Mouse (Mus musculus) MN1 (cell line): ENCODE results near the gene Gal3st1.
A peak's percentile ranks its signal among the peaks of the same experiment; 100 is the strongest.

Experiments used
- DNase-seq: peaks from one replicate; pipeline ENCODE4 v3.0.0-alpha.2; 2016; ENCODE audit warnings: low spot score

Gal3st1 gene

DNA sequence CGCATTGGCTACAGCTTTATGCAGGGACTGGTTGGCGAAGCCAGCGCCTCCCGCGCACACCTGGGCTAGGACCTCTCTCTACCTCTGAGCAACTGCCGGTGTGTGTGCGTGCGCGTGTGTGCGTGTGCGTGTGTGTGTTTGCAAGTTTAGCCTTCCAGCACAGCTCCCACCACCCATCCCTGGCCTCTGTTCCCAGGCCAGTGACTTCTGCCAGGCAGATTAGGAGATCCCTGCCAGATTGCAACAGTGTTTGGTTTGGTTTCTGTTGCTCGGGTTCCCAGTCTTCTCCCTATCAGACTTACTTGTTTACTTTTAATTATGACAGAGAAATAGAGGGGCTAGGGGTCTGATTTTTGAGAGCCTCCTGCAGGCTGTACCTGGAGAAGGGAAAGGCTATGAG lies 48.5 kb downstream of the Gal3st1 start:
- no peak for DNase-seq

- no peak for DNase-seq
Observed at GRCm38 (mm10) chr11:4033471-4033870, 50.0 kb downstream of the Gal3st1 start.

DNA sequence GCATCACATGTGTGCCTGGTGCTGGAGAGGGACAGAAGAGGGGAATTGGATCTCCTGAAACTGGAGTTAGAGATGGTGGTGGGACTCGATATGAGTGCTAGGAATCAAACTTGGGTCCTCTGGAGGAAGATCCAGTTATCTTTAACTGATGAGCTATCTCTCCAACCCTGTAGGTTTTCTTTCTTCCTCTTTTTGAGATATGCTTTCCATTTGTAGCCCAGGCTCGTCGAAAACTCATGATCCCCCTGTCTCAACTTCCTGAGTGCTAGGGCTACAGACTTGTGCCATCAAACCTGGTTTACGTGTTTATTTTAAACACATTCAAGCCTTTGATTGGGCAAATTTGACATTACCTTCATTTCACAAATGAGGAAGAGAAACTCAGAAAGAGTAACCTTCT lies 50.7 kb downstream of the Gal3st1 start:
- no peak for DNase-seq

- DNase-seq, result no peak
Observed at GRCm38 (mm10) chr11:4035116-4035892, 51.9 kb downstream of the Gal3st1 start.

DNA sequence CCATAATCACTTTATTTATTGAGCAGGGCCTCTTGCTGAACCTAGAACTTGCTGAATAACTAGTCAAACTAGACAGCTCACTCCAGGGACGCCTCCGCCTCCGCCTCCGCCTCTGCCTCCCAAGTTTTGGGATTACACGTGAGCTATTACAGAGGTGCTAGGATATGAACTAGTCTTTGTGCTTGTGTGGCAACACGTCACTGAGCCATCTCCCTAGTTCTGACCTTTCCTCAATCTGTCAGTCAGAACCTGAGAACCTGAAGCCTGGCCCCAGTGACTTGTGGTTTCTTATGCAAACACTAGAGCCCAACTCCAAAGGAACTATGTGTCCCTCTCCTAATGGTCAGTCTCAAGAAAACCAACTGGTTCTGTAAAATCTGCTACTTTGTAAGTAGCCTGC lies 52.5 kb downstream of the Gal3st1 start:
- DNase-seq, result no peak

DNA sequence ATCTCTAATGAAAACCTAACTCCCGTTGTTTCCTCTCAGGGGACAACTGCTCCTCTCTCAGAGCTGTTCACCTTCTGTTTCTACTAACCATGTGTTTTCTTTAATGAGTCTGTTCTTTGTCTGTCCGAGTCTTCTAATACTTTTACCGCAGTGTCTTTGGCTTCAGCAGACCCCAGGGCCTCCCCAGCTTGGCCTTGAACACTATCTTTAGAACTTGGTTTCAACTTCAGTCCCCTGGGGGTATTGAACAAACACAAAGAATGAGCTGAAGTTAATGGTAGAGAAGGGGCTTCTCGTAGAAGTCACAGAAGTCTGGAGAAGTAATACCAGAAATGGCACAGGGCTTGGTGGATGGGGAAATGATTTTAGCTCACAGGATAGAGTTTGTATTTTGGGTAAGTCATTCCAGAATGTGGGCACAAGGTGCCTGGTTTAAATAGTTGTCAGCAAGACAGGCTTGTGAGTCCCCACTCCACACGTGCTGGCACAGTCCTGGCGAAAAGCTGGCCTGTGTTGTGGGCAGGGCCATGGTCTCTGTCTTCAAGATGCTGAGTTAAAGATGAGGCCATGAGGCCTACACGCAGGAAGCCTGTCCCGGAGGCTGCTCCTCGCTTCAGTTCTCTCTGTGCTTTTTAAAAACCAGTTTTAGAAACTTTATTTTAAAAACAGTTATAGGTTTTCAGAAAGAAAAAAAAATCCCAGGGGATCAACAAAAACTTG lies 53.1 kb downstream of the Gal3st1 start:
- DNase-seq, result no peak

GRCm38 (mm10) chr11:4039951-4040350 lies 56.5 kb downstream of the Gal3st1 start:
- DNase-seq, result no peak

- no peak for DNase-seq
Observed at GRCm38 (mm10) chr11:4041123-4041625, 57.7 kb downstream of the Gal3st1 start.

DNA sequence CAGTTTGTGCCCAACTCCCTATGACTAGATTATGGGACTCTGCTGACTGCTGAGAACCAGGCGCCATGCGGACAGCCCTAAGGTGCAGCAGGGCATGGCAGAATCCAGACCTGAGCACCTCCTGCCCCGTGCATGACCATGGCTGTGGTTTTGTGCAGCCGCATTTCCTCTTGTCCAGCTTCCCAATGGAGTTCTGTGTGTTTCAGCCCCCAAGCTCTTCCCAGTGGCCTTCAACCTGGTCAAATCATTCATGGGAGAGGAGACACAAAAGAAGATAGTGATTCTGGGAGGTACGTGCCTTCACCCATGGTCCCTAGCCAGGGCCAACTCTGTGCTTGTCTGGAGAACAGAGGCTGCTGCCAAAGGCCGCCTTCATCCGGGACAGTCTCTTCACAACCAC lies 59.6 kb downstream of the Gal3st1 start:
- no peak for DNase-seq

DNA sequence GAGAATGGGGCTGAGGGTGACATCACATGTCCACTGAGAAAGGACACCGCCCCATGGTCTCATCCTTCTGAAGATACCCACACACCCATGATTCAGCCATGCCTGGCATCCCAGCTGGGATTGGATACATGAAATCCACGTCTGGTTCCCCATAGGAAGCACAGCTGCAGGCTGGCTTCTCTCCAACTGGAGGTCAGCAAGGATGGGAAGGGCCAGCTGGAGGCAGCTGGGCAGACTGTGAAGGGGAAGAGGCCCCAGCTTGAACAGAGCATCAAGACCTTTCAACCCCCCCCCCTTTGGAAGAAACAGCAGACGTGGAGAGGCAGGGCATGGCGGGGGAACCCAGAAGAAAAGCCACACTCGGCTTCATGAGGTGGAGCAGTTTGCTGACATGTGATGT lies 63.1 kb downstream of the Gal3st1 start:
- DNase-seq, result peak; percentile 44

GRCm38 (mm10) chr11:4047766-4048165 lies 64.3 kb downstream of the Gal3st1 start:
- no peak for DNase-seq

- DNase-seq, result no peak
Observed at GRCm38 (mm10) chr11:4048438-4048837, 65.0 kb downstream of the Gal3st1 start.
